Mouse (Mus musculus): ENCODE data around the gene Ablim2. TPM values are rescaled to one million over a fixed set of nuclear protein-coding genes. Genes with fewer than 3 reads are reported as not detected.
A peak's percentile ranks its signal among the peaks of the same experiment; 100 is the strongest.

The Ablim2 gene
- polyA plus RNA-seq, 1 experiment from 2014 or later: 2.5 TPM

GRCm38 (mm10) chr5:35888959-35889358, 131.3 kb downstream of the Ablim2 start:
- no peak for ATAC-seq (ENCODE audit: low FRiP score, low TSS enrichment)
- WGBS: 54% methylated on average over 9 of the region's 9 CpGs

GRCm38 (mm10) chr5:35889641-35890040, 132.0 kb downstream of the Ablim2 start:
- Histone ChIP-seq H3K9me3 (ENCODE audit: control insufficient read depth, low read length) (no peaks in the 10 kb centered on the region), H3K4me1 (ENCODE audit: control insufficient read depth, insufficient read depth, low read length) (no peaks in the 10 kb centered on the region), H3K27ac (ENCODE audit: low read depth, low read length) (no peak overlapping the region), H3K9ac (ENCODE audit: low read depth, low read length) (no peak overlapping the region), H3K4me2 (replicated peaks; ENCODE audit: low read depth, low read length) (no peak overlapping the region), H3K36me3 (ENCODE audit: control insufficient read depth, insufficient read depth, low read length) (no peaks in the 10 kb centered on the region), H3K4me3 (ENCODE audit: low read length) (no peak overlapping the region), H3K27me3 (ENCODE audit: control insufficient read depth, insufficient read depth, low read length) (no peaks in the 10 kb centered on the region)
- 57% methylated on average over 2 of the region's 2 CpGs for WGBS
- no peak for ATAC-seq (ENCODE audit: low FRiP score, low TSS enrichment)

More at GRCm38 (mm10) chr5:35888959-35889358, 131.3 kb downstream of the Ablim2 start:
- H3K36me3 ChIP-seq (ENCODE audit: control insufficient read depth, insufficient read depth, low read length): no peaks in the 10 kb centered on the region
- H3K27me3 ChIP-seq (ENCODE audit: control insufficient read depth, insufficient read depth, low read length): no peaks in the 10 kb centered on the region
- H3K9ac ChIP-seq (ENCODE audit: low read depth, low read length): no peak overlapping the region
- H3K4me2 ChIP-seq (replicated peaks; ENCODE audit: low read depth, low read length): no peak overlapping the region
- H3K4me1 ChIP-seq (ENCODE audit: control insufficient read depth, insufficient read depth, low read length): no peaks in the 10 kb centered on the region
- H3K9me3 ChIP-seq (ENCODE audit: control insufficient read depth, low read length): no peaks in the 10 kb centered on the region
- no peak overlapping the region for H3K4me3 ChIP-seq (ENCODE audit: low read length)
- H3K27ac ChIP-seq (ENCODE audit: low read depth, low read length): no peak overlapping the region

- H3K27me3 ChIP-seq (ENCODE audit: control insufficient read depth, insufficient read depth, low read length): no peaks in the 10 kb centered on the region
These were observed 133.5 kb downstream of the Ablim2 start for GRCm38 (mm10) chr5:35890985-35891730.

GRCm38 (mm10) chr5:35892363-35892762, 134.7 kb downstream of the Ablim2 start:
- peaks cover 21% of the 10 kb centered on the region for H3K4me1 ChIP-seq (ENCODE audit: control insufficient read depth, insufficient read depth, low read length)
- H3K4me2 ChIP-seq (replicated peaks; ENCODE audit: low read depth, low read length): no peak overlapping the region; the same call in 1 of the 2 replicates
- H3K4me3 ChIP-seq (ENCODE audit: low read length): no peak overlapping the region
- no peak for ATAC-seq (ENCODE audit: low FRiP score, low TSS enrichment)
- no peaks in the 10 kb centered on the region for H3K27me3 ChIP-seq (ENCODE audit: control insufficient read depth, insufficient read depth, low read length)
- no peak overlapping the region for H3K9ac ChIP-seq (ENCODE audit: low read depth, low read length)
- H3K9me3 ChIP-seq (ENCODE audit: control insufficient read depth, low read length): no peaks in the 10 kb centered on the region
- 79% methylated on average over 3 of the region's 3 CpGs for WGBS
- H3K36me3 ChIP-seq (ENCODE audit: control insufficient read depth, insufficient read depth, low read length): no peaks in the 10 kb centered on the region
- no peak overlapping the region for H3K27ac ChIP-seq (ENCODE audit: low read depth, low read length)

More at GRCm38 (mm10) chr5:35890985-35891730, 133.5 kb downstream of the Ablim2 start:
- H3K9ac ChIP-seq (ENCODE audit: low read depth, low read length): no peak overlapping the region
- no peak for ATAC-seq (ENCODE audit: low FRiP score, low TSS enrichment)
- H3K4me3 ChIP-seq (ENCODE audit: low read length): no peak overlapping the region
- no peak overlapping the region for H3K4me2 ChIP-seq (replicated peaks; ENCODE audit: low read depth, low read length)
- WGBS: 81% methylated on average over 13 of the region's 13 CpGs
- no peak overlapping the region for H3K27ac ChIP-seq (ENCODE audit: low read depth, low read length)
- no peaks in the 10 kb centered on the region for H3K9me3 ChIP-seq (ENCODE audit: control insufficient read depth, low read length)
- peaks cover 10% of the 10 kb centered on the region for H3K4me1 ChIP-seq (ENCODE audit: control insufficient read depth, insufficient read depth, low read length)
- H3K36me3 ChIP-seq (ENCODE audit: control insufficient read depth, insufficient read depth, low read length): no peaks in the 10 kb centered on the region

GRCm38 (mm10) chr5:35893093-35893804, 135.6 kb downstream of the Ablim2 start, which contains the start of gene Afap1:
Afap1 (plus strand) TSS chr5:35893319.
- H3K9me3 ChIP-seq (ENCODE audit: control insufficient read depth, low read length): no peaks in the 10 kb centered on the region
- peak within 1 kb of the TSS; percentile 96 for H3K4me2 ChIP-seq (replicated peaks; ENCODE audit: low read depth, low read length)
- peak within 1 kb of the TSS; percentile 87 for H3K9ac ChIP-seq (ENCODE audit: low read depth, low read length)
- WGBS: under 1% methylated on average over 47 of the region's 49 CpGs
- ATAC-seq (ENCODE audit: low FRiP score, low TSS enrichment): peak; percentile 94
- peak within 1 kb of the TSS; percentile 80 for H3K27ac ChIP-seq (ENCODE audit: low read depth, low read length)
- peak within 1 kb of the TSS; percentile 75 for H3K4me3 ChIP-seq (ENCODE audit: low read length)
- peaks cover 27% of the 10 kb centered on the region for H3K4me1 ChIP-seq (ENCODE audit: control insufficient read depth, insufficient read depth, low read length)
- no peaks in the 10 kb centered on the region for H3K27me3 ChIP-seq (ENCODE audit: control insufficient read depth, insufficient read depth, low read length)
- H3K36me3 ChIP-seq (ENCODE audit: control insufficient read depth, insufficient read depth, low read length): no peaks in the 10 kb centered on the region

GRCm38 (mm10) chr5:35893805-35894260, 136.2 kb downstream of the Ablim2 start:
- peak overlapping the region; percentile 75 for H3K4me3 ChIP-seq (ENCODE audit: low read length)
- H3K9ac ChIP-seq (ENCODE audit: low read depth, low read length): peak overlapping the region; percentile 87
- peak; percentile 46 for ATAC-seq (ENCODE audit: low FRiP score, low TSS enrichment)
- H3K4me1 ChIP-seq (ENCODE audit: control insufficient read depth, insufficient read depth, low read length): peaks cover 28% of the 10 kb centered on the region
- H3K27ac ChIP-seq (ENCODE audit: low read depth, low read length): peak overlapping the region; percentile 80; the same call in 1 of the 2 replicates
- H3K27me3 ChIP-seq (ENCODE audit: control insufficient read depth, insufficient read depth, low read length): no peaks in the 10 kb centered on the region
- H3K4me2 ChIP-seq (replicated peaks; ENCODE audit: low read depth, low read length): peak overlapping the region; percentile 96
- no peaks in the 10 kb centered on the region for H3K9me3 ChIP-seq (ENCODE audit: control insufficient read depth, low read length)
- 0% methylated on average over 21 of the region's 21 CpGs for WGBS
- no peaks in the 10 kb centered on the region for H3K36me3 ChIP-seq (ENCODE audit: control insufficient read depth, insufficient read depth, low read length)

GRCm38 (mm10) chr5:35894295-35895047, 136.8 kb downstream of the Ablim2 start:
- H3K9ac ChIP-seq (ENCODE audit: low read depth, low read length): peak overlapping the region; percentile 87
- peak; percentile 21 for ATAC-seq (ENCODE audit: low FRiP score, low TSS enrichment)
- H3K36me3 ChIP-seq (ENCODE audit: control insufficient read depth, insufficient read depth, low read length): no peaks in the 10 kb centered on the region
- no peaks in the 10 kb centered on the region for H3K9me3 ChIP-seq (ENCODE audit: control insufficient read depth, low read length)
- H3K27me3 ChIP-seq (ENCODE audit: control insufficient read depth, insufficient read depth, low read length): no peaks in the 10 kb centered on the region
- H3K4me2 ChIP-seq (replicated peaks; ENCODE audit: low read depth, low read length): peak overlapping the region; percentile 96
- WGBS: 4% methylated on average over 30 of the region's 30 CpGs
- H3K4me3 ChIP-seq (ENCODE audit: low read length): peak overlapping the region; percentile 75
- H3K27ac ChIP-seq (ENCODE audit: low read depth, low read length): peak overlapping the region; percentile 80; the same call in 1 of the 2 replicates
- H3K4me1 ChIP-seq (ENCODE audit: control insufficient read depth, insufficient read depth, low read length): peaks cover 29% of the 10 kb centered on the region

GRCm38 (mm10) chr5:35895926-35896325, 138.2 kb downstream of the Ablim2 start:
- Histone ChIP-seq H3K9me3 (ENCODE audit: control insufficient read depth, low read length) (no peaks in the 10 kb centered on the region), H3K4me1 (ENCODE audit: control insufficient read depth, insufficient read depth, low read length) (peaks cover 43% of the 10 kb centered on the region), H3K27ac (ENCODE audit: low read depth, low read length) (no peak overlapping the region), H3K9ac (ENCODE audit: low read depth, low read length) (no peak overlapping the region), H3K27me3 (ENCODE audit: control insufficient read depth, insufficient read depth, low read length) (no peaks in the 10 kb centered on the region), H3K36me3 (ENCODE audit: control insufficient read depth, insufficient read depth, low read length) (no peaks in the 10 kb centered on the region), H3K4me3 (ENCODE audit: low read length) (no peak overlapping the region), H3K4me2 (replicated peaks; ENCODE audit: low read depth, low read length) (no peak overlapping the region)
- ATAC-seq (ENCODE audit: low FRiP score, low TSS enrichment): no peak
- 83% methylated on average over 4 of the region's 4 CpGs for WGBS

Measured in kidney, embryonic 14.5 days (tissue).